Mouse (Mus musculus): ENCODE measurements at regions not wholly inside any gene's neighbourhood (a gene's known extent, or its start where the extent isn't known, plus 50 kb on each side); places are given as distances from the start of the nearest gene placed in this dataset.

- DNase-seq (ENCODE audit: low read depth, low spot score), result no peak
- TF ChIP-seq ZC3H11A (IDR thresholded peaks at IDR 0.05; ENCODE audit: borderline replicate concordance, low read depth, low read length) (no peak), MAFK (IDR thresholded peaks at IDR 0.05; ENCODE audit: insufficient read depth, low read depth, low read length) (peak; percentile 74; the same call in 1 of the 2 replicates), CHD2 (IDR thresholded peaks at IDR 0.05; ENCODE audit: low read depth, low read length) (no peak), HCFC1 (IDR thresholded peaks at IDR 0.05; ENCODE audit: borderline replicate concordance, insufficient read depth, low read length) (no peak), ZNF384 (IDR thresholded peaks at IDR 0.05; ENCODE audit: low read depth, low read length) (no peak)
- in situ Hi-C loops (cut with MboI; ENCODE audit: low sequenced_read_pairs in 2 of 2, unreplicated experiment in 2 of 2), result no loop called here
Observed at GRCm38 (mm10) chr1:144405031-144405430, 156.0 kb upstream of the Rgs1 start.

GRCm38 (mm10) chr1:144379991-144380594 is 131.1 kb upstream of the Rgs1 start:
- Histone ChIP-seq H3K4me1 (ENCODE audit: control insufficient read depth in 2 of 2, insufficient read depth in 2 of 2, low read length in 2 of 2, poor library complexity in 1 of 2) (no peaks in the 10 kb centered on the region), H3K4me3 (ENCODE audit: insufficient read depth in 1 of 2, low read depth in 1 of 2, low read length in 2 of 2, poor library complexity in 1 of 2, severe bottlenecking in 1 of 2) (no peak overlapping the region), H3K27ac (ENCODE audit: insufficient read depth, low read depth, low read length, poor library complexity, severe bottlenecking) (no peak overlapping the region), H3K9ac (ENCODE audit: insufficient read depth, low read depth, low read length, poor library complexity, severe bottlenecking) (no peak overlapping the region), H3K36me3 (ENCODE audit: control insufficient read depth, insufficient read depth, low read length, poor library complexity, severe bottlenecking) (no peaks in the 10 kb centered on the region), H3K9me3 (ENCODE audit: control insufficient read depth, insufficient read depth, low read depth, low read length) (no peaks in the 10 kb centered on the region)
- in situ Hi-C loops (cut with MboI; ENCODE audit: low sequenced_read_pairs in 2 of 2, unreplicated experiment in 2 of 2), result no loop called here
- peak; percentile 16 for DNase-seq (ENCODE audit: low read depth, low spot score)
- TF ChIP-seq ZC3H11A (IDR thresholded peaks at IDR 0.05; ENCODE audit: borderline replicate concordance, low read depth, low read length) (peak; percentile 55; the same call in 1 of the 2 replicates), CHD2 (IDR thresholded peaks at IDR 0.05; ENCODE audit: low read depth, low read length) (no peak)

More at GRCm38 (mm10) chr1:144405031-144405430, 156.0 kb upstream of the Rgs1 start:
- H3K9ac ChIP-seq (ENCODE audit: insufficient read depth, low read depth, low read length, poor library complexity, severe bottlenecking), result no peak overlapping the region
- no peak overlapping the region for H3K27ac ChIP-seq (ENCODE audit: insufficient read depth, low read depth, low read length, poor library complexity, severe bottlenecking)
- no peaks in the 10 kb centered on the region for H3K36me3 ChIP-seq (ENCODE audit: control insufficient read depth, insufficient read depth, low read length, poor library complexity, severe bottlenecking)
- H3K4me3 ChIP-seq (ENCODE audit: insufficient read depth in 1 of 2, low read depth in 1 of 2, low read length in 2 of 2, poor library complexity in 1 of 2, severe bottlenecking in 1 of 2), result no peak overlapping the region
- H3K9me3 ChIP-seq (ENCODE audit: control insufficient read depth, insufficient read depth, low read depth, low read length), result no peaks in the 10 kb centered on the region
- H3K4me1 ChIP-seq (ENCODE audit: control insufficient read depth in 2 of 2, insufficient read depth in 2 of 2, low read length in 2 of 2, poor library complexity in 1 of 2), result no peaks in the 10 kb centered on the region

DNA sequence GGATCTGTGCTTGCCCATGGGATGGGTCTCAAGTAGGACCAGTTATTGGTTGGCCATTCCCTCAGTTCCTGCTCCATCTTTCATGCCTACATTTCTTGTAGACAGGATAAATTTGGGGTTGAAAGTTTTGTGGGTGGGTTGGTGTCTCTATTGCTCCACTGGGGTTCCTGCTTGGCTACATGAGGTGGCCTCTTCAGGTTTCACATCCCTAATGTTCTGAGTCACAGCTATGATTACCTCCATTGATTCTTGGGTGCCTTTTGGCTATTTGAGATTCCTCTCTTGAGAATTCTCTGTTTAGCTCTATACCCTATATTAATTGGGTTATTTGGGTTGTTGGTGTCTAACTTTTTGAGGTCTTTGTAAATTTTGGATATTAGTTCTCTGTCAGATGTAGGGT is 125.1 kb upstream of the Rgs1 start:
- Histone ChIP-seq H3K9ac (ENCODE audit: insufficient read depth, low read depth, low read length, poor library complexity, severe bottlenecking) (no peak overlapping the region), H3K36me3 (ENCODE audit: control insufficient read depth, insufficient read depth, low read length, poor library complexity, severe bottlenecking) (no peaks in the 10 kb centered on the region), H3K4me1 (ENCODE audit: control insufficient read depth in 2 of 2, insufficient read depth in 2 of 2, low read length in 2 of 2, poor library complexity in 1 of 2) (no peaks in the 10 kb centered on the region), H3K27ac (ENCODE audit: insufficient read depth, low read depth, low read length, poor library complexity, severe bottlenecking) (no peak overlapping the region), H3K4me3 (ENCODE audit: insufficient read depth in 1 of 2, low read depth in 1 of 2, low read length in 2 of 2, poor library complexity in 1 of 2, severe bottlenecking in 1 of 2) (no peak overlapping the region), H3K9me3 (ENCODE audit: control insufficient read depth, insufficient read depth, low read depth, low read length) (no peaks in the 10 kb centered on the region)
- in situ Hi-C loops (cut with MboI; ENCODE audit: low sequenced_read_pairs in 2 of 2, unreplicated experiment in 2 of 2), result no loop called here
- TF ChIP-seq CHD2 (IDR thresholded peaks at IDR 0.05; ENCODE audit: low read depth, low read length) (no peak), HCFC1 (IDR thresholded peaks at IDR 0.05; ENCODE audit: borderline replicate concordance, insufficient read depth, low read length) (no peak), ZC3H11A (IDR thresholded peaks at IDR 0.05; ENCODE audit: borderline replicate concordance, low read depth, low read length) (no peak), ZNF384 (IDR thresholded peaks at IDR 0.05; ENCODE audit: low read depth, low read length) (no peak), MAFK (IDR thresholded peaks at IDR 0.05; ENCODE audit: insufficient read depth, low read depth, low read length) (no peak)
- no peak for DNase-seq (ENCODE audit: low read depth, low spot score)

GRCm38 (mm10) chr1:144367492-144367891 is 118.5 kb upstream of the Rgs1 start:
- Histone ChIP-seq H3K27ac (ENCODE audit: insufficient read depth, low read depth, low read length, poor library complexity, severe bottlenecking) (no peak overlapping the region), H3K9ac (ENCODE audit: insufficient read depth, low read depth, low read length, poor library complexity, severe bottlenecking) (no peak overlapping the region), H3K4me1 (ENCODE audit: control insufficient read depth in 2 of 2, insufficient read depth in 2 of 2, low read length in 2 of 2, poor library complexity in 1 of 2) (no peaks in the 10 kb centered on the region), H3K36me3 (ENCODE audit: control insufficient read depth, insufficient read depth, low read length, poor library complexity, severe bottlenecking) (no peaks in the 10 kb centered on the region), H3K4me3 (ENCODE audit: insufficient read depth in 1 of 2, low read depth in 1 of 2, low read length in 2 of 2, poor library complexity in 1 of 2, severe bottlenecking in 1 of 2) (no peak overlapping the region), H3K9me3 (ENCODE audit: control insufficient read depth, insufficient read depth, low read depth, low read length) (no peaks in the 10 kb centered on the region)
- in situ Hi-C loops (cut with MboI; ENCODE audit: low sequenced_read_pairs in 2 of 2, unreplicated experiment in 2 of 2), result no loop called here
- DNase-seq (ENCODE audit: low read depth, low spot score), result no peak
- TF ChIP-seq ZC3H11A (IDR thresholded peaks at IDR 0.05; ENCODE audit: borderline replicate concordance, low read depth, low read length) (no peak), ZNF384 (IDR thresholded peaks at IDR 0.05; ENCODE audit: low read depth, low read length) (no peak), MAFK (IDR thresholded peaks at IDR 0.05; ENCODE audit: insufficient read depth, low read depth, low read length) (no peak), HCFC1 (IDR thresholded peaks at IDR 0.05; ENCODE audit: borderline replicate concordance, insufficient read depth, low read length) (no peak), CHD2 (IDR thresholded peaks at IDR 0.05; ENCODE audit: low read depth, low read length) (no peak)
